Mouse (Mus musculus): Measurements from ENCODE around the gene Gga1.

- TF ChIP-seq GATA1 (IDR thresholded peaks at IDR 0.05; ENCODE audit: low read length) (no peak), TAL1 (IDR thresholded peaks at IDR 0.05; ENCODE audit: low read length) (no peak)
These were observed 32.0 kb downstream of the Gga1 start for GRCm38 (mm10) chr15:78908982-78909381.
